Mouse (Mus musculus): ENCODE results near the gene Atp12a.

DNA sequence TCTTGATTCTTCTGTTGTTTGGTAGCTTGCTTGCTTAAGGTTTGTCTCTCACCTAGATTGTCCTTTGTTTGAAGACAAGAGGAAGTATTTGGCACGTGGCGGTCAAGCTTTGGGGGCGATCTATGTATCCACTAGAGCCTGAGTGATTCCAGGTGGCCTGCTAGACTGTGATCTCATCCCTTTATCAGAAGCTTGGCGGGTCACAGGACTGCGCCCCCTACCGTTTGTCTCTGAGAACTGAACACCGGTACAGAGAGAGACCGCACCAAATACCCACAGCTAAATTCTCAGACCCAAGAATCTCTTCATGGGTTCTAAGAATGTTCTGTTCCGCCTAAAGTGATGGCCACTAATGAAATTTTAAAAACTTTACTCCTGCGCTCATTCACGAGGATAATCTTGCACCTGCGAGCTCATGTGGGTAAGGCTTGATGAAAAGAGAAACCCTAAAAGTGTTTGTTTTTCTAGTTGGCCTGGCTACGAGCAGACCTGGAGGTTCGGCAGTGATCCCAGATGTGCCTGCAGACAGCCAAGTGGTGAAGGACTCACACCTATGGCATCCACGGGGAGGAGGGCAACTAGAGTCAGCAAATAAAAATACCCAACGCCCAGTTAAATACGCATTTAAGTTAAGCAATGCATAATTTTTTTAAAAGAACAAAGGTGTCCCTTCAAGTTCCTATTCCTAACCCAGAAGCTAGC, 12.8 kb upstream of the Atp12a start:
- TF ChIP-seq CTCF (IDR thresholded peaks at IDR 0.05; ENCODE audit: control insufficient read depth, insufficient read depth, insufficient replicate concordance, low read depth, low read length) (peak; percentile 82; the same call in 1 of the 2 replicates), POLR2A (IDR thresholded peaks at IDR 0.05; ENCODE audit: control insufficient read depth, low read depth, low read length) (no peak)

Measured in testis, adult 2 months (tissue).